Mouse (Mus musculus): ENCODE measurements around the gene Asns.

DNA sequence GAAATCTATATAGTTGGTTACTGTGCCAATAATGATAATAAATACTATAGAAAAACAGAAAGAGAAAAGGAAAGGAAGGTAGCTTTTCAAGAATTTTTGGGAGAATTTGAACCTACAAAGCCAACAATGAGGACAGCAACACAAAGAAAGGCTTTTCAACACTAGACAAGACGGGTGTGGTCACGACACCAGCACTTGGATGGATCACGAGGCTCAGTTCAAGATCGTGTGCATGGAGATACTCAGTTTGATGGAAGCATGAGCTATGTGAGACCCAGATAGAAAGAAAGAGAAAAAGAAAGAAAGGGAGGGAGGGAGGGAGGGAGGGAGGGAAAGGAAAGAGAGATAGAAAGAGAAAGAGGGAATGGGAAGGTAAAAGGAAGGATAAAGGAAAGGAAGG lies 2.8 kb upstream of the Asns start:
- TF ChIP-seq GATA1 (IDR thresholded peaks at IDR 0.05; ENCODE audit: low read length) (no peak), TAL1 (IDR thresholded peaks at IDR 0.05; ENCODE audit: low read length) (no peak)

Measured in erythroblast, embryonic 14.5 days (primary cell).